ENCODE assay signal across 10 mouse cellular contexts in the genomic region with DNA sequence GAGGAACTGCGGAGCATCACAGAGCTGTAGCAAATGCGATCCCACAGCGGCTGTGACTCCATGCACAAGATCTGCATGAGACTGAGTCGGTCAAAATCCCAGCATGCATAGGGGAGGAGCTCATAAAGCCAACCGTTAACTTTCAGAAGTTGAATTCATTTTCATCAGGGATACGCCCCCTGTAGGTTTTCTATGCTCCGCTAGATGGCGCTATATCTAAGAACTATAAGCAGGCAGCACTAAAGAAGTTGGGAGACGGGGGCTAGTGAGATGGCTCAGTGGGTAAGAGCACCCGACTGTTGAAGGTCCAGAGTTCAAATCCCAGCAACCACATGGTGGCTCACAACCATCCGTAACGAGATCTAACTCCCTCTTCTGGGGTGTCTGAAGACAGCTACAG. TPM values are rescaled to one million over a fixed set of nuclear protein-coding genes. Genes with fewer than 3 reads are reported as not detected.
A peak's percentile ranks its signal among the peaks of the same experiment; 100 is the strongest.
DNase-seq lines count a peak whose midpoint lies in the region; TF ChIP-seq lines count a peak whose summit lies in the region.
"Had no signal": no experiment of that assay in that cellular context is flagged by ENCODE, and none has a peak within 500 bp of the region (broad histone marks: within the 10 kb centered on the region; RNA-seq: fewer than 3 reads in every experiment).

No protein-coding gene starts in this region.

- peak; percentile 60 for TF ChIP-seq CTCF in heart, adult 2 months (IDR thresholded peaks at IDR 0.05)
- no peak for TF ChIP-seq CTCF in thymus, adult 2 months (IDR thresholded peaks at IDR 0.05; ENCODE audit: borderline replicate concordance, control insufficient read depth, extremely low read depth, insufficient read depth, low read length, poor library complexity)

- no peaks in the 10 kb centered on the region for H3K27me3 ChIP-seq in heart, adult 2 months (ENCODE audit: control insufficient read depth, insufficient read depth, low read length)
- no peaks in the 10 kb centered on the region for H3K27me3 ChIP-seq in thymus, adult 2 months (ENCODE audit: control insufficient read depth, insufficient read depth, low read length)
- H3K27me3 ChIP-seq: limb, embryonic 12.5 days; midbrain, embryonic 12.5 days had no signal

- no peaks in the 10 kb centered on the region for H3K4me1 ChIP-seq in heart, adult 2 months (ENCODE audit: control insufficient read depth, insufficient read depth, low read length)
- H3K4me1 ChIP-seq in thymus, adult 2 months (replicated peaks; ENCODE audit: control insufficient read depth, insufficient read depth, low read length), result no peaks in the 10 kb centered on the region

- TF ChIP-seq POLR2A in heart, adult 2 months (IDR thresholded peaks at IDR 0.05; ENCODE audit: insufficient read depth, low read depth, low read length), result no peak
- no peak for TF ChIP-seq POLR2A in thymus, adult 2 months (IDR thresholded peaks at IDR 0.05; ENCODE audit: control insufficient read depth, extremely low read depth, insufficient read depth, low read length, poor library complexity)

- no peaks in the 10 kb centered on the region for H3K79me2 ChIP-seq in heart, adult 2 months (replicated peaks; ENCODE audit: control insufficient read depth, insufficient read depth, low read length)

- H3K9ac ChIP-seq in heart, adult 2 months (ENCODE audit: low read depth, low read length), result no peak overlapping the region
- H3K9ac ChIP-seq: limb, embryonic 12.5 days; midbrain, embryonic 12.5 days had no signal

- H3K4me3 ChIP-seq in heart, adult 2 months, result no peak overlapping the region
- H3K4me3 ChIP-seq in thymus, adult 2 months (ENCODE audit: control insufficient read depth, insufficient read depth, low read length), result no peak overlapping the region
- H3K4me3 ChIP-seq: limb, embryonic 12.5 days; midbrain, embryonic 12.5 days had no signal

- intact Hi-C loops in heart, adult 2 months (cut with DNase I), result no loop called here

- TF ChIP-seq EP300 in heart, adult 2 months (IDR thresholded peaks at IDR 0.05; ENCODE audit: insufficient read depth, low read depth, low read length), result no peak

- no peak for DNase-seq in heart, adult 2 months
- DNase-seq in heart, adult 8-10 months (ENCODE audit: low spot score), result no peak
- peak; percentile 17 for DNase-seq in thymus, adult 2 months
- DNase-seq in thymus, postnatal 36 days, result no peak
- peak; percentile 20 for DNase-seq in forelimb bud, embryonic 11.5 days (ENCODE audit: low read depth, low spot score)
- DNase-seq in thymus, postnatal 25 days, result peak; percentile 10
- no peak for DNase-seq in spleen, adult 12 weeks (ENCODE audit: low spot score)
- DNase-seq in right cerebral cortex, postnatal 10 days (ENCODE audit: low spot score in 2 of 2), result no peak

- no peaks in the 10 kb centered on the region for H3K36me3 ChIP-seq in heart, adult 2 months (ENCODE audit: control insufficient read depth, insufficient read depth, low read length)
- H3K36me3 ChIP-seq in thymus, adult 2 months (ENCODE audit: control insufficient read depth, insufficient read depth, low read length), result no peaks in the 10 kb centered on the region
- H3K36me3 ChIP-seq: limb, embryonic 12.5 days; midbrain, embryonic 12.5 days had no signal

- 61% methylated on average over 12 of the region's 12 CpGs for WGBS in heart, adult 2 months
- 85% methylated on average over 12 of the region's 12 CpGs for WGBS in thymus, adult 2 months

- no peak overlapping the region for H3K27ac ChIP-seq in heart, adult 2 months
- H3K27ac ChIP-seq in thymus, adult 2 months (ENCODE audit: control insufficient read depth, insufficient read depth, low read length), result no peak overlapping the region
- H3K27ac ChIP-seq: limb, embryonic 12.5 days; midbrain, embryonic 12.5 days had no signal

RNA-seq across cellular contexts. Expression of a gene that starts 16.3 kb away (rescaled TPM):
- under 1 TPM; 0.31 to 0.34 TPM for total RNA-seq in heart, adult 2 months (2021)
- polyA plus RNA-seq in heart, adult 2 months (2012; rRNA removed), result 0.18 and 0.27 TPM in 2 replicates
- under 1 TPM in 3 of 4 experiments, not detected in 1; 0.16 to 0.46 (median 0.33) TPM for total RNA-seq in heart, adult 8-10 months (2022)
- polyA plus RNA-seq in thymus, adult 2 months (2012; rRNA removed), result 6.5 and 7.6 TPM in 2 replicates

Comparison
In these comparisons a context has a peak if more than half of its experiments do, and no peak if none do; other contexts are left out.
1. DNase-seq: peak in thymus, adult 2 months (single experiment), forelimb bud, embryonic 11.5 days (single experiment) and thymus, postnatal 25 days (single experiment); none in heart, adult 2 months (0 of 2), heart, adult 8-10 months (single experiment), thymus, postnatal 36 days (0 of 2), spleen, adult 12 weeks (single experiment) and right cerebral cortex, postnatal 10 days (0 of 2).